Mouse (Mus musculus) MEL (cell line): ENCODE measurements around the gene Zfp804a.

Experiments used
- CHD2 ChIP-seq: IDR thresholded peaks from 2 replicates; pipeline ENCODE4 v1.6.1; 2011; ENCODE audit warnings: low read length, improper control_type of control experiment
- CTCF ChIP-seq, 3 experiments: IDR thresholded peaks in 2 of 3; conservative IDR thresholded peaks in 1 of 3; 2 replicates each; pipeline ENCODE4 v1.5.1; 2011 to 2012; ENCODE audit warnings: low read length in 3 of 3, low read depth in 2 of 3, mild to moderate bottlenecking in 2 of 3, improper control_type of control experiment in 1 of 3, inconsistent platforms in 1 of 3, mixed read lengths in 1 of 3, moderate library complexity in 1 of 3; ENCODE audit not compliant: control insufficient read depth in 1 of 3, insufficient read depth in 1 of 3, poor library complexity in 1 of 3, severe bottlenecking in 1 of 3
- E2F4 ChIP-seq: IDR thresholded peaks from 2 replicates; pipeline ENCODE4 v1.6.1; 2011; ENCODE audit warnings: low read depth, low read length, improper control_type of control experiment, borderline replicate concordance
- EP300 ChIP-seq, 2 experiments: IDR thresholded peaks; 2 replicates each; pipeline ENCODE4 v1.6.1; 2011; ENCODE audit warnings: improper control_type of control experiment in 2 of 2, low read length in 2 of 2, low read depth in 1 of 2, mild to moderate bottlenecking in 1 of 2
- GATA1 ChIP-seq: IDR thresholded peaks from 2 replicates; pipeline ENCODE4 v1.6.1; 2011; ENCODE audit warnings: low read depth, low read length, improper control_type of control experiment
- MEF2A ChIP-seq: IDR thresholded peaks from 2 replicates; pipeline ENCODE4 v1.6.1; 2014; ENCODE audit warnings: low read depth, mild to moderate bottlenecking, inconsistent platforms, low read length, improper control_type of control experiment; ENCODE audit not compliant: poor library complexity, insufficient replicate concordance, severe bottlenecking; ENCODE audit errors: extremely low read depth
- MXI1 ChIP-seq: IDR thresholded peaks from 2 replicates; pipeline ENCODE4 v1.6.1; 2011; ENCODE audit warnings: mild to moderate bottlenecking, low read depth, low read length, improper control_type of control experiment
- POLR2A ChIP-seq, 2 experiments: IDR thresholded peaks; 2 replicates each; pipeline ENCODE4 v1.6.1; 2011 to 2012; ENCODE audit warnings: low read length in 2 of 2, mild to moderate bottlenecking in 2 of 2, control low read depth in 1 of 2, improper control_type of control experiment in 1 of 2, low read depth in 1 of 2, moderate library complexity in 1 of 2; ENCODE audit not compliant: control insufficient read depth in 1 of 2, insufficient read depth in 1 of 2, poor library complexity in 1 of 2
- POLR2AphosphoS2 ChIP-seq: IDR thresholded peaks from 2 replicates; pipeline ENCODE4 v1.6.1; 2011; ENCODE audit warnings: low read length, improper control_type of control experiment
- SIN3A ChIP-seq: IDR thresholded peaks from 2 replicates; pipeline ENCODE4 v1.6.1; 2012; ENCODE audit warnings: low read length, improper control_type of control experiment, inconsistent platforms
- TAL1 ChIP-seq: IDR thresholded peaks from 2 replicates; pipeline ENCODE4 v1.6.1; 2012; ENCODE audit warnings: mild to moderate bottlenecking, inconsistent platforms, low read length, moderate library complexity, mixed read lengths
- USF1 ChIP-seq: IDR thresholded peaks from 2 replicates; pipeline ENCODE4 v1.6.1; 2014; ENCODE audit warnings: low read depth, mild to moderate bottlenecking, inconsistent platforms, low read length, improper control_type of control experiment, moderate library complexity

DNA sequence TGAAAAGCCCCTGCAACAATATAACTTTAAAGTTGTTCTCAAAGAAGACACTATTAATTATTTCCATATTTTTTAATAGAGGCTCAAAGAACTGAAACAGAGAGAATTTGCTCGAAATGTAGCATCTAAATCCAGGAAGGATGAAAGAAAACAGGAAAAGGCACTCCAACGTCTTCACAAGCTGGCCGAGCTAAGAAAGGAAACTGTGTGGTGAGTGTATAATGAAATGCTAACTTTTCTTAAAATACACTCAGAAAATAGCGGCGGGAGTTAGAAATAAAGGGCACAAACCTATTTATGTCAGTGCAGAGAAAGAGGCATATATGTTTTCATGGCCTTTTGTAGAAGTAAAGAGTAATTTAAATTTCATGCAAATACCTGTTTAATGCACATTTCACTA, 200.4 kb downstream of the Zfp804a start:
- TF ChIP-seq POLR2A (IDR thresholded peaks at IDR 0.05; ENCODE audit: control insufficient read depth in 1 of 2, insufficient read depth in 1 of 2, low read depth in 1 of 2, low read length in 2 of 2, poor library complexity in 1 of 2) (no peak), CTCF (IDR thresholded peaks at IDR 0.05 in 2 of 3, conservative IDR thresholded peaks at IDR 0.05 in 1 of 3; ENCODE audit: control insufficient read depth in 1 of 3, insufficient read depth in 1 of 3, low read depth in 2 of 3, low read length in 3 of 3, poor library complexity in 1 of 3, severe bottlenecking in 1 of 3) (no peak), POLR2AphosphoS2 (no peak), TAL1 (no peak), EP300 (IDR thresholded peaks at IDR 0.05; ENCODE audit: low read depth in 1 of 2, low read length in 2 of 2) (no peak), MEF2A (no peak), SIN3A (no peak), USF1 (no peak), GATA1 (no peak), CHD2 (no peak), E2F4 (no peak), MXI1 (no peak)
